Mouse (Mus musculus): ENCODE results near the gene Asb1.

Gene Asb1

DNA sequence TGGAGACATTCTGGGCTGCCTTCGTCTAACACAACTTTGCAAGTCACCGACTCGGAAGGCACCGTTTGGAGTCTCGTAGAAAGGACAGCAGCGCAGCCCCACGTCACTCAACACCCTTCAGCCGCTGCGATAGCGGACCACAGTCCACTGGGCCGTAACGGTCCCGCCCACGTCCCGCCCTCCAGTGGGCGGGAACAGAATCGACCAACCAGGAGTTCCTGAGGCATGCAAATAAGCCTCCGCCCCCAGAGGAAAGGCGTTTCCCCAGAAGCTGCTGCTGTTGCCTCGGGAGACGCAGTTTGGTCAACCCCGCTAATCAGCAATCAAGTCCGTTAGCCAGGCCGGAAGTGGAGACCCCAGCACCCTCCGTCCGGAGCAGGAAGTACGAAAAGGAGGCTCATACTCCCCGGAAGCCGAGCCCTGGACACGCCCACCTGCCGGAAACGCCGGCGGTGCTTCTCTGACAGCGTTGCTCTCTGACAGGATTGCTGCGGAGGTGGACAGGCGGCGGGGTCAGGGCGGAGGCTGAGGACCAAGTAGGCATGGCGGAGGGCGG is at the start of gene Asb1:
Asb1 (plus strand) TSS at position 274 of the 556 bp plus-strand sequence.
- peak; percentile 99 for DNase-seq (ENCODE audit: low spot score)

DNA sequence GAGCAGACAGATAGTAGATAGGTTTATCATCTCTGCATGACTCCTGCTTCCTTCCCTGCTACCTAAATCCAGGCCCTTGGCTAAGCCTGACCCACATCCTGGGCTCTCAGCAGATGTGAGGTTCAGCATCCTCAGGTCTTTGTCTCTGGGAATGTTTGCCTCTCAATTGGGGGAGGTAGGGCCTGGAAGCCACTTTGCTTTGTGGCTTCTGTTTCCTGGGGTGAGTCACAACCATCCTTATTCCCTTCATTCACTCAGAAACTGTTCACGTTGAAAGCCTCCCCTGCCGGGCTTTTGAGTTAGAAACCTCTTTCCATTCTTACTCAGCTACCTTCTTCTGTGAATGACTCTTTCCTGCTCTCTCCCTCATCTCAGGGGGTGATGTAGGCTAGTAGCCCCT is 47.6 kb upstream of the Asb1 start:
- no peak for DNase-seq (ENCODE audit: low spot score)

- no peak for DNase-seq (ENCODE audit: low spot score)
These were observed 46.4 kb upstream of the Asb1 start for GRCm38 (mm10) chr1:91493938-91494337.

- peak; percentile 93 for DNase-seq (ENCODE audit: low spot score)
These were observed 45.7 kb upstream of the Asb1 start, which contains the start of gene Traf3ip1 for GRCm38 (mm10) chr1:91494457-91495140. TSS of gene Traf3ip1 (plus strand) at chr1:91494647.

- no peak for DNase-seq (ENCODE audit: low spot score)
These were observed 45.0 kb upstream of the Asb1 start for GRCm38 (mm10) chr1:91495321-91495720.

- DNase-seq (ENCODE audit: low spot score) = no peak
These were observed 41.8 kb upstream of the Asb1 start for GRCm38 (mm10) chr1:91498579-91498978.

DNA sequence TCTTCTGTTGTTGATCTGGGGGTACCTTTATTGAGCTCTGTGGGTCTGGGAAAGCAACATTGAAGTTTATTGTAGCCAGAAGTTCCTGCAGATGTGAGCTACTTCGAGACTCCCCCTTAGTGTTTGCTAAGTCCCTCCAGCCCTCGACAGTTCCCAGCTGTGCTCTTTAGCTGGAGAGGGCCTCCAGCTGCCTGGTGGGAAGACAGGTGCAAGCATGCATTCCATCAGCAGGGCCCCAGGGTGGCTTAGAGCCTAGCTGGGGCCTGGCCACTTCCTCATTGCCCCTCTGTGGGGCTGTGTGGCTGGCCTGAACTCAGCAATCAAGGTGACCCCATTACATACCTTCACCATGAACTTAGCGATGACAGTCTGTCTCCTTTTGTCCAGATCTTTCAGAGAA is 35.7 kb upstream of the Asb1 start:
- no peak for DNase-seq (ENCODE audit: low spot score)

DNA sequence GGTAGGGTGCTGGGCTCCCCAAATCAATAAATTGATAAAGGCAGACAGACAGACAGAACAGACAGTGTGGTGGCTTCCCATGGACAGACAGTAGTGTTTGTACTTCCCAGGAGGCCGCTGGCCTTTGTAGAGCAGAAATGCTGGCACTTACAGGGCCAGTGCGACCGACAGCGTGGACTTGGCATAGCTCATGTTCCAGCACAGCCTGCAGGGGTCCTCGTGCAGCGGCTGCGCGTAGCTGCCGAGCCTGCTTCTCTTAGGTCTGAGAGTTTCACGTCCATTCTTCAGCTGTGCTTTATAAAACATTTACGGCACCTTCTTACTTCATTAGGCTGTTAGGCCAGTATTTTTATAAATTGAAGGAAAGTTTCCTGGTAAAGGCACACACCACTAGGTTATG is 25.4 kb upstream of the Asb1 start:
- peak; percentile 12 for DNase-seq (ENCODE audit: low spot score)

- DNase-seq (ENCODE audit: low spot score) = no peak
These were observed 24.7 kb upstream of the Asb1 start for GRCm38 (mm10) chr1:91515642-91516041.

GRCm38 (mm10) chr1:91523759-91524158 is 16.6 kb upstream of the Asb1 start:
- DNase-seq (ENCODE audit: low spot score) = peak; percentile 91

DNA sequence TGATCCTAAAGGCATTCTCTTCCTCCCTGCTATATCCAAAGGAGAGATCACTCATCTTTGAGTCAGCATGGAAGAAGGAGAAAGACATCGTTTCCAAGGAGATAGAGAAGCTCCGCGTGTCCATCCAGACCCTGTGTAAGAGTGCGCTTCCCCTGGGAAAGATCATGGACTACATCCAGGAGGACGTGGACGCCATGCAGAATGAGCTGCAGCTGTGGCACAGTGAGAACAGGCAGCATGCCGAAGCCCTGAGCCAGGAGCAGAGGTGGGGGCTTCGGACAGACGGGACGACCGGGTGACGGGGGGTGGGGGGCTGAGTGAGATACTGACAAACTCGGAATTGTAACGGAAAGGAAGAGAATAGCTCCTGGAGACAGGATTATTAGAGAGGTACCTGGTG is 14.5 kb upstream of the Asb1 start:
- no peak for DNase-seq (ENCODE audit: low spot score)

- DNase-seq (ENCODE audit: low spot score) = no peak
These were observed 10.2 kb upstream of the Asb1 start for GRCm38 (mm10) chr1:91530166-91530565.

DNA sequence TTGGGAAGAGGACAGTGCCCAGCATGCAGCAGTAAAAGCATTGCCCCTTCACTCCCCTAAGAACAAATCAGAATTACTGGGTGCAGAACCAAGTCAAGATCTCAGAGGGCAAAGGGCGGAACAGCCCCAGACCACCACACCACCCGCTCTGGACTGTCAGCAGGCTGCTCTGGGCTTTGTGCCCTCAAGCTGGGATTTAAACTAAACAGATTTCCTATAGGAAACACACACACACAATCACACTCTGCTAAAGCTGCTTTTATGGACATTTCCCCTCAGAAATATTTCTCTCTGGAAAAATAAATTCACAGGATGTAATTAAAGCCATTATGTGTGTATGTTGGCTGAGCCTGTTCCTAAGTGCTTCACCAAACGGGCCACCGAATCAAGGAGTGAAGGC is 8.1 kb upstream of the Asb1 start:
- no peak for DNase-seq (ENCODE audit: low spot score)

- DNase-seq (ENCODE audit: low spot score) = no peak
These were observed 7.5 kb upstream of the Asb1 start for GRCm38 (mm10) chr1:91532892-91533291.

- peak; percentile 20 for DNase-seq (ENCODE audit: low spot score)
These were observed 6.9 kb upstream of the Asb1 start for GRCm38 (mm10) chr1:91533483-91533882.

- peak; percentile 25 for DNase-seq (ENCODE audit: low spot score)
These were observed 6.2 kb upstream of the Asb1 start for GRCm38 (mm10) chr1:91533961-91534723.

GRCm38 (mm10) chr1:91537786-91538569 is 2.4 kb upstream of the Asb1 start:
- DNase-seq (ENCODE audit: low spot score) = peak; percentile 25

DNA sequence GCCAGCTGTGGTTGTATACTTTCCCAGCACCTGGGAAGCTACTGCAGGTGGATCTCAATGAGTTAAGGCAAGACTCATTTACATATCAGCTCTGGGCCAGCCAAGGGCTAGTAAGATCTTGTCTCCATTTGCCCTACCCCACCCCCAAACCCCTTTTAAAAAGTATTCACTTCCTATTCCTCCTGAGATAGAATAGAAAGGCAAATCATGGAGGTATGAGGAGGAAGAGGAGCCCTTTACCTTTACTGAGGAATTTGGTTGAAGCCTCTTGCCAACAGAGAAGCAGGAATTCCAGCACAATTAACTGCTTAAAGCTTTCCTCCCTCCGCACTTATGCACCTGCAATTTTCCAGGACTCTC is 1.8 kb upstream of the Asb1 start:
- DNase-seq (ENCODE audit: low spot score) = no peak

DNA sequence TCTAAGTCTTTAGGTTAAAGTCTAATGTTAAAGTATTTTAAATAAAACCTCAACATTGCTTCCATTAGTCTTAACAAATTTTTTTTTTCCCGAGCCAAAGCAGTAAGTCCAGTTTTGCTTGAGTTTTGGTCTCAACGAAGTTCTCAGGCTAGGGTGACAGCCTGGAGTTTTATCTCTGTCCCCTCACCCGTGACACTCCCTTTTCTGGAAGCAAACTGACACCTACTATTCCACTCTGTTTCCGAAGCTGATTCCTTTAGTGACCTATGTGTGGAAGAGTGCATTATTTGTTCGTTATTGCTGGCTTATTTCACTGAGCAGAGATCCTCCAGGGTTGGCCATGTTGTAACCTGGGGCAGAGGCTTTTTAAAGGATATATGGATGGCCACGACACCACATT is 1.1 kb upstream of the Asb1 start:
- DNase-seq (ENCODE audit: low spot score) = no peak

DNA sequence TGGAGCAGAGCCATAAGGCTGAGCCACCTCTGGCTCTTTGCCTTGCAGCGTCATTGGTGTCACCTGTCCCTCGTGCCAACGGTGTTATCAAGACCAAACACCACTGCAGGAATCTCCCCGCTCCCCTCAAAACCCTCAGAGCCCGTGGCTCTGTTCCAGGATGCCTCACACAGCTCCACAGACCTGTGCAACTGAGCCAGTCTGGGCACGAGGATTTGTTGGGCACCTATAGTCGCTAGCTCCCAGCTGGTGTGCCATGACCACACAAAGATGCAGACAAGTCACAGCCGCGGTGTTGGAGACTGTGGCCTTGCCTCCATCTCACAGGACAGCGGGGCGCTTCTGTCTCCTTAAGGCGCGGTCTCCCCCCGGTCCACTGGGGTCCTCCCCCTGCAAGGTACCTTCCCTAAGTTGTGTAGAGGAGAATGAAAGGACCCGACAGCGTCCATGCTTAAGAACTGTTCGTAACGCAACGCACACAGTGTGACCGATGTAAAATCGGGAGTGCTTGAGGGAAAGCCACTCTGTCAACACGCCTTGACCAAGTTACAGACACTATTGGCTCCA is 557 bp upstream of the Asb1 start:
- DNase-seq (ENCODE audit: low spot score) = peak; percentile 28

DNA sequence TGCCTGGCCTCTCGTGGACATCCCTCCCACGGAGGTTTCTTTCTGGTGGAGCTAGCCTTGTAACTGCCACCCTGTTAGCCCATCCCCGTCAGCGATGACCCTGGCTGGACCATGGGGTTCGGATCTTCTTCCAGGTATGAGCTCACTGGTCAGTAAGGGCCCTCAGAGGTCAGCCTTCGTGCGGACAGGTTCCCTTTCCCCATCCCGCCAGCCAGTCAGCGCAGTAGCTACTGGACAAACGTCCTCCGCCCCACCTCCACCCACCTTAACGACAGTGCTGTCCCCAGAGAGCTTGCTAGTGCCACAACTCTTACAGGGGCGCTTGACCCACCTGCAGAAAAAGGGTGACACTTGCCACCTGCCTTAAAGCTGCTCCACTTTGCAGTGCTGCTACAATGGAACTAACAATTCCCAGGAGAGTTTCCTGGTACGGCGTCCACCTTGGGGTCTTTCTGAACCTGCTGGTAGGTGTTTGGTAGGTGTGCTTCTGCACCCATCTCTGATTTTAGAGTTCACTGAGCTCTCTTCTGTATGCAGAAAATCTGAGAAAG is 773 bp downstream of the Asb1 start:
- DNase-seq (ENCODE audit: low spot score) = no peak

GRCm38 (mm10) chr1:91543974-91544373 is 3.6 kb downstream of the Asb1 start:
- no peak for DNase-seq (ENCODE audit: low spot score)
